Comparison of ENCODE assay signal across 8 mouse cellular contexts in genomic region chr6:16994711-16995110, GRCm38 (mm10).
DNase-seq lines count a peak whose midpoint lies in the region; ATAC-seq and TF ChIP-seq lines count a peak whose summit lies in the region.

No protein-coding gene starts in this region.

- no peak for TF ChIP-seq POLR2A in thymus, adult 2 months (IDR thresholded peaks at IDR 0.05; ENCODE audit: control insufficient read depth, extremely low read depth, insufficient read depth, low read length, poor library complexity)

- H3K9me3 ChIP-seq in hindbrain, embryonic 14.5 days (ENCODE audit: control insufficient read depth, low read length) = no peaks in the 10 kb centered on the region
- H3K9me3 ChIP-seq in neural tube, embryonic 11.5 days (ENCODE audit: control insufficient read depth, low read length) = no peaks in the 10 kb centered on the region

- TF ChIP-seq CTCF in thymus, adult 2 months (IDR thresholded peaks at IDR 0.05; ENCODE audit: borderline replicate concordance, control insufficient read depth, extremely low read depth, insufficient read depth, low read length, poor library complexity) = no peak

- 25% methylated on average over 8 of the region's 8 CpGs for WGBS in thymus, adult 2 months
- WGBS in hindbrain, embryonic 14.5 days = 7% methylated on average over 8 of the region's 8 CpGs
- 12% methylated on average over 8 of the region's 8 CpGs for WGBS in neural tube, embryonic 11.5 days

- peak overlapping the region; percentile 46 for H3K4me2 ChIP-seq in hindbrain, embryonic 14.5 days (replicated peaks)
- H3K4me2 ChIP-seq in neural tube, embryonic 11.5 days (ENCODE audit: low read depth) = peak overlapping the region; percentile 19; the same call in 1 of the 2 replicates

- no peak overlapping the region for H3K9ac ChIP-seq in hindbrain, embryonic 14.5 days
- no peak overlapping the region for H3K9ac ChIP-seq in neural tube, embryonic 11.5 days (ENCODE audit: low read length)

- H3K27me3 ChIP-seq in thymus, adult 2 months (ENCODE audit: control insufficient read depth, insufficient read depth, low read length) = no peaks in the 10 kb centered on the region; the same call in 1 of the 2 replicates
- 0 out of 2 replicates have a peak, but pooled peaks cover 4% of the 10 kb centered on the region for H3K27me3 ChIP-seq in hindbrain, embryonic 14.5 days (ENCODE audit: control insufficient read depth, insufficient read depth, low read length)
- no peaks in the 10 kb centered on the region for H3K27me3 ChIP-seq in neural tube, embryonic 11.5 days (ENCODE audit: control insufficient read depth, insufficient read depth, low read length)

- H3K36me3 ChIP-seq in thymus, adult 2 months (ENCODE audit: control insufficient read depth, insufficient read depth, low read length) = no peaks in the 10 kb centered on the region
- H3K36me3 ChIP-seq in hindbrain, embryonic 14.5 days (replicated peaks; ENCODE audit: control insufficient read depth, insufficient read depth) = no peaks in the 10 kb centered on the region
- no peaks in the 10 kb centered on the region for H3K36me3 ChIP-seq in neural tube, embryonic 11.5 days (ENCODE audit: control insufficient read depth, insufficient read depth, low read length)

- peak; percentile 72; the same call in 1 of the 2 replicates for ATAC-seq in hindbrain, embryonic 14.5 days (ENCODE audit: low FRiP score)
- 0 out of 2 replicates have a peak, but pooled peaks have one; percentile 58 for ATAC-seq in neural tube, embryonic 11.5 days (ENCODE audit: insufficient read depth, low FRiP score, low TSS enrichment)
- ATAC-seq in erythroid progenitor cell, adult 5-6 weeks (replicated peaks; ENCODE audit: low FRiP score, poor library complexity, severe bottlenecking) = no peak

- DNase-seq in cerebellum, postnatal 10 days = peak; percentile 59 to 65
- DNase-seq in cerebellum, adult 11 months = no peak
- DNase-seq in thymus, postnatal 14 days = peak; percentile 7
- DNase-seq in thymus, adult 2 months = no peak
- DNase-seq in hindbrain, embryonic 14.5 days (ENCODE audit: low spot score) = peak; percentile 76
- peak; percentile 17 for DNase-seq in neural tube, embryonic 11.5 days (ENCODE audit: low spot score)
- DNase-seq in ovary, postnatal 10 days (ENCODE audit: low spot score) = no peak

- H3K27ac ChIP-seq in thymus, adult 2 months (ENCODE audit: control insufficient read depth, insufficient read depth, low read length) = no peak overlapping the region
- no peak overlapping the region for H3K27ac ChIP-seq in hindbrain, embryonic 14.5 days
- H3K27ac ChIP-seq in neural tube, embryonic 11.5 days (ENCODE audit: low read depth, low read length) = no peak overlapping the region

- no peaks in the 10 kb centered on the region for H3K4me1 ChIP-seq in thymus, adult 2 months (replicated peaks; ENCODE audit: control insufficient read depth, insufficient read depth, low read length)
- H3K4me1 ChIP-seq in hindbrain, embryonic 14.5 days (replicated peaks; ENCODE audit: control insufficient read depth, insufficient read depth, low read length) = peaks cover 8% of the 10 kb centered on the region; the same call in 1 of the 2 replicates
- no peaks in the 10 kb centered on the region for H3K4me1 ChIP-seq in neural tube, embryonic 11.5 days (ENCODE audit: control insufficient read depth, insufficient read depth, low read length)

- H3K4me3 ChIP-seq in thymus, adult 2 months (ENCODE audit: control insufficient read depth, insufficient read depth, low read length) = no peak overlapping the region
- H3K4me3 ChIP-seq in hindbrain, embryonic 14.5 days (replicated peaks; ENCODE audit: low read length) = no peak overlapping the region
- no peak overlapping the region for H3K4me3 ChIP-seq in neural tube, embryonic 11.5 days (ENCODE audit: low read depth, low read length)

Comparison
In these comparisons a context has a peak if more than half of its experiments do, and no peak if none do; other contexts are left out.
1. DNase-seq: peak in cerebellum, postnatal 10 days (2 of 2), thymus, postnatal 14 days (single experiment), hindbrain, embryonic 14.5 days (single experiment) and neural tube, embryonic 11.5 days (single experiment); none in cerebellum, adult 11 months (single experiment), thymus, adult 2 months (single experiment) and ovary, postnatal 10 days (single experiment).